Mouse (Mus musculus) adrenal gland, postnatal 36 days (tissue): Measurements from ENCODE around the gene Angptl3. TPM values are rescaled to one million over a fixed set of nuclear protein-coding genes. Genes with fewer than 3 reads are reported as not detected.

Source experiments
- DNase-seq, 2 experiments: peaks; one replicate each; pipeline ENCODE4 v3.0.0; 2021; ENCODE audit warnings: mixed read lengths in 1 of 2
- long read RNA-seq, 2 experiments: library from polyadenylated mRNA; stranded (forward); transcript quantifications; one replicate each; pipeline ENCODE4 v2.0.0; 2021; ENCODE audit warnings: borderline sequencing depth in 2 of 2
- total RNA-seq, 2 experiments: library from RNA; stranded (reverse); gene quantifications; 2 replicates each; pipeline ENCODE4 v1.2.3; 2021

The Angptl3 gene
- under 1 TPM in 1 of 2 experiments, not detected in 1; 0.43 TPM for total RNA-seq
- long read RNA-seq, experiment 1 = 0 reads
- long read RNA-seq, experiment 2, partial matches to known transcripts = 1 of 1 reads
- long read RNA-seq, experiment 2, other reads (novel, unspliced or antisense) = 0 of 1 reads

DNA sequence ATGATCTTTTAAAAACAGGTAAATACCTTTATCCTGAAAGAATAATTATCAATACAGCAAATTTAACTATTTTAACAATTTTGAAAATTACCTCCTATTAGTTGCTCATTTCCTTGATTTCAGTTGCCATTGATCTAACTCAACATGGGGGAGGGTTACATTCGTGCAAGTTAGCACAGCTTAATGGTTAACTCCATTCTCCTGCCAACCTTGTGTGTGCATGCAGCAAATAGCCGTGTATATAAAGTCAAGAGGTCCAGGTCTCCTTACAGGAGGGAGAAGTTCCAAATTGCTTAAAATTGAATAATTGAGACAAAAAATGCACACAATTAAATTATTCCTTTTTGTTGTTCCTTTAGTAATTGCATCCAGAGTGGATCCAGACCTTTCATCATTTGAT, at the start of gene Angptl3:
Gene Angptl3 (plus strand): TSS at position 269 of the 400 bp plus-strand sequence.
- no peak for DNase-seq

DNA sequence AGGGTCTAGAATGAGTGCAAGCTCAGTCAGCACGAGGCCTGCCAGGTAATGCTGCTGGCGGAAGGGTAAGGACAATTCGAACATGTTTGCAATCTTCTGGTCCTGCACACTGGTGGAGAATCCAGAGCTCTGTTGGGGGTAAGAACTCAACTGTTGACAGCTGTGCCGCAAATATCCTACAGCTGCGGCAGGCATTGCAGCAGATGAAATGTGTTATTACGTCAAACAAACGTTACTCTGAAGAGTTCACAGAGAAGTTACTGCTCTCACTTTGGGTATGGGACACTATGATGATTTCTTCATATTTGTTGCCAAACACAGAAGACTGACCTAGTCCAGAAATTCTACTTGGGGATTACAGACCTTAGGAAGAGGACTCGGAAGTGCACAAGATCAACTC, 46.1 kb upstream of the Angptl3 start:
- no peak for DNase-seq

DNA sequence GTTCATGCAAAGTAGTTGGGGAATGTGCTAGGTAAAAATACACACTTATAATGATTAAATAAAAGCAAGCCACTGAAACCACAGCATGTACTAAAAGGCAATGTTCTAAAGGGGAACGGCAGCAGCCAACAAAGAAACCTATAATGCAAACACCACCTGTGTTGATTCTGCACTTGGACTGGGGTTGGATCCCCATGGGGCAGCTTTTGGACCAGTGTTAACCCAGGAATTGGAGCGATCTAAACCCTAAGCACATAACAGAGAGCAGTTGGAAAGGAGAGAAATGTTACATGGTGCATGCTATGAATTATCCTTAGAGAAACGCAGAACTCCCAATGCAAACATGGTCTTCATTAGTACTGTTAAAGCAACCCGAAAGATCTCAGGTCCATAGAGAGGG, 37.3 kb upstream of the Angptl3 start:
- DNase-seq = no peak

DNA sequence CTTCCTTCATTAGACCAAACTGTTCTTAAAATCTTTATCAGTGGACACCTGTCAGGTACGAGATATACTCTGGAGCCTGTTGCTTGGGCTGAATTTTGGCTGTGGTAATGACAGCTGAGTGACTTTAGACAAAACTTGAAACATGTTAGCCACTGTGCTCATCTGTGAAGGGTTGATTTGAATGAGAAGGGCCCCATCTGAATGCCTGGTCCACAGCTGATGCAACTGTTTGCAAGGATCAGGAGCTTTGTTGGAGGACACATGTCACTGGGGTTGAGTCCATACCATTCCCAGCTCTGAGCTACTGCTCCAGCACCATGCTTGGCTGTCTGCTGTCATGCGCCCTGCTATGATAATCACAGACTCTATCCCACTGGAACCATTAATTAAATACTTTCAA, 25.2 kb upstream of the Angptl3 start:
- DNase-seq = no peak

DNA sequence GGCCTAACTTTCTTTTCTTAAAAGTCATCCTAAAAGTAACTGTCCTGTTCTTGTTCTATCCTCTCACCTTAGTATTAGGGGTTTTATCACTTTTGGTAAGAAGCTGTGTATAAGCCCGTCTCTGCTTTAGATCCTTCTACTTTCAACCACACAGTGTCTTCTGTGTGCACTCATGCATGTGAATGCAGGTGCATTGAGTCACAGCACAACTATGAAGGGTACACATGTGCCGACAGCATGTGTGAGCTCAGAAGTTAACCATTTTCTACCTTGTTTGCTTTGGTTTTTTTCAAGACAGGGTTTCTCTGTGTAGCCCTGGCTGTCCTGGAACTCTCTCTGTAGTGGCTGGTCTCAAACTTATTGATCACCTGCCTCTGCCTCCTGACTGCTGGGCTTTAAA, 24.4 kb upstream of the Angptl3 start:
- DNase-seq = no peak

DNA sequence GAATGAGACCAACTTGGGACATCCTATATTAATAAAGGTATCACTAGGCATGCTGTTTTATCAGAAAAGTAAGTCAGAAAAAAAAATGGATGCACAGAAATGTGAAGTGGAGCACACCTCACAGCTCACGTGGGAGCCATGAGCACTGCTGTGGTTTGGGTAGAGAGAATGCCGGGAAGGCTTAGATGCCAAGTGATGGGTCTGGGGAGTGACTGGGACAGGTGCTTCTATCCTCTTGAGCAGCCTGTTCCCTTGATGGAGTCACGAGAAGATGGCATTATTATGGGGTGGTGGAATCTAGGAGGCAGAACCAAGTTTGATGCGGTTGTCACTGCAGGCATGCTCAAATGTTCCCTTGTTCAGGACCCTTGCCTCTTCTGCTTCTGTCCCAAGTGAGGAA, 19.7 kb upstream of the Angptl3 start:
- no peak for DNase-seq

DNA sequence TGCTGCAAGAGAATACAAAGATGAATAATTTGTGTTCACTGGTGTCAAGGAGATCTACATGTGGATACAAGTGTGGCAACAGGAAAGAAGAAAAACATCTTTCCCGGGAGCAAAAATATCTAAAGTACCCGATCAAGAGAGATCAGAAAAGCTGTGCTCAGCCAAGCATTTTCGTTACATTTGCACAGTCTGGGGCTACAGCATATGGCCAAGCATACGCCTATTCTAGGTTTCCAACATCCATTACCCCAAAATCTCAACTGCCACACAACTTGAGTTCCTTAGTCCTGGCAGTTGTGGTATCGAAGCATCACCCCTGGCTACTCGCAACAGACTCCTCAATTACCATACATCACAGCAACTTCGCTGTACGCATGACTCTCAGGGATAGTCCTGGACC, 8.5 kb upstream of the Angptl3 start:
- no peak for DNase-seq

DNA sequence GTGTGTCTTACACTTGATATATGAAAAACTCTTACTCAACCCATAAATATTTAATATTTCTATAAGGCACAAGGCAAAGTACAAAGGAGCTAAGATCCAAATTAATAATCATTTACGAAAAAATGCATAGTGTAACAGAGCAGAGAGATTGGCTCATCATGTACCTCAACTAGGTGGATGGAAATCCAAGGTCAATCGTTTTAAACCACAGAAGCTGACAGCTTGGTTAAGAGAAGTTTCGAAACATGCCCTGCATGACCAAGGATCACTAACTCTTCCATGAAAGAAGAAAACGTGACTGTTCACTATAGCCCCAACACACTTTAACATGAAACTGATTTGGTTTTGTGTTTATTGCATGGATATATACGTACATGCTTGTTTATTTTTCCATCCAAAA, 2.4 kb upstream of the Angptl3 start:
- DNase-seq = no peak

DNA sequence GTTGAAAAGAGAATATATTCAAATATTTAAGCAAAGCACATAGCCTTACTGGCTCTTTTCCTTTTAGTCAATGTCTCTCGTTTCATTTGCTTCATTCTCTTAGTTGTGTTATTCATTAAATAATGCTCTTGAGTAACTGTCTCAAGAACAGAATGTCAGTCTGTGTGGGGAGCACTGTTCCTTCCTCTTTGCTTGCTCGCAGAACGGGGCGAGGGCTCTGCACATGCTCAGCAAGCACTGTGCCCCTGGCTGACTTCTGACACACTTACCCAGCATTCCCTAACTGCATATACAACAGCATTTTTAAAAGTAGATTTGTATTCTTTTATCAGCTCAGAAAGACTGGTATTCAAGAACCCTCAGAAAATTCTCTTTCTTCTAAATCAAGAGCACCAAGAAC, 2.2 kb downstream of the Angptl3 start:
- peak in 1 of 2 experiments; percentile 22 for DNase-seq

DNA sequence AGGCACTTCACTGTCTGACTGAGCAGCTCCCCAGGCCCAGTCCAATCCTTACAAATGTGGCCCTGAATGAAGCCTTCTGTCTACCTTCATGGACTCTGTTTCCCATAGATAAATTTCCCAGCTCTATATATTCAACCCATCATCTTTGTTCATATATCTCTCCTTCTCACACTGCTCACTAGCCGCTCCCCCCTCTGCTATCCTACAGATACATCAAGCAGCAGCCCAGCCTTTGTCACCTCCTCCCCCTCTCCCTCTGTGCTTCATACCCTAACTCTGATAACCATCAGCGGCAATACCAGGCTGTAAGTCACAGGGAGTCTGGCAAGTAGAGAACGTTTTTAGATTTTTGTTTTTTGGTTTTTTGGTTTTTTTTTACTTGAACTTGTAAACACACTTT, 14.1 kb downstream of the Angptl3 start:
- DNase-seq = no peak

DNA sequence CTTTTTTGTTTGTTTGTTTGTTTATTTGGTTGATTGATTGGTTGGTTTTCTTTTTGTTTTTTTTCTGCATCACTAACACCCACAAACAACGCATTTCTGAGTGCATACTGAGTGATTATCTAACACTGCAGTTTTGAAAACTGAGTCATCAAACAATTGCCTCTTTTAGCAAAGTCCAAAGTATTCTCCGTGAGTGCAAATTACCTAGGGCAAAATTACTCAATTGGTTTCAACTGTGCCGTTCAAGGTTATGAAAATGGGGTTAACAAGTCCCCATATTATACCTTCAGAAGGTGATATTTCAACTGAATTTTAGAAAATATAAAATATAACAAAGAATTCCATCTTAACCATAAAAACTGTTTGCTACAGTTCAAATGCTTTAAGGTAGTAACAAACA, 15.7 kb downstream of the Angptl3 start:
- no peak for DNase-seq

DNA sequence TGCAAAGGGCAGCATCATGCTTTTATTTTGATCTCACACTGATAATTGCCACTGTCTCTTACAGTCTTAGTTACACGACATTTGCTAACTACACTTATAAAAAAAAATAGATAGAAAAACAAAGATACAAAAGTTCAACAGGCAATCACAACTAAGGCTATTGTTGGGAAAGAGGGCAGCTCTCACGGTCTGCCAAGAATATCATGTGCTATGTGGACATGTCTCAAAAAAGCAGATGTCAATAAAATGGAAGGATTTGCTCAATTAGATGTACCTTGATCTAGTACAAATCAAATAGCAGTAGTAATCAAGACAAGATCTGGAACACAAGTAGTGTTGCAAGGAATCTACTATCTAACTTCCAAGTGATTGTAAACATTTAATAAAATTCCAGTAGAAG, 17.8 kb downstream of the Angptl3 start:
- DNase-seq = no peak

DNA sequence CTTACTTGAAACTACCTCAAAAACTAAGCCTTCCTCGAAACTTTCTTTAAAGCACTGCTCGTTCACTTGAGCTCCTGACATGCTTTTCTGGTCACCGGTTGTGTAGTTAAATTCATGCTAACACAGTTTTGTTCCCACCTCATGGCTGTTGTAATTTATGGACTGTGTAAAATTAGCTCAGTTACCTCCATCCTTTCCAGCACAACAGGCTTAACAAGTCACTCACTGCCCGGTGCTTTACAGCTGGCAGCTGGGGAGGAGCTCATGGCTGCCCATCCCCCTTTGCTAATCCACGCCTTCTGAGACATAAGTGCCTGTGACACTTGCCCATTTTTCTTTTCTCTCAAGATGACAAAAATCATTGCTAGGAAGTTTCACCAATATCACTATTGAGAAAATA, 33.8 kb downstream of the Angptl3 start:
- DNase-seq = no peak

DNA sequence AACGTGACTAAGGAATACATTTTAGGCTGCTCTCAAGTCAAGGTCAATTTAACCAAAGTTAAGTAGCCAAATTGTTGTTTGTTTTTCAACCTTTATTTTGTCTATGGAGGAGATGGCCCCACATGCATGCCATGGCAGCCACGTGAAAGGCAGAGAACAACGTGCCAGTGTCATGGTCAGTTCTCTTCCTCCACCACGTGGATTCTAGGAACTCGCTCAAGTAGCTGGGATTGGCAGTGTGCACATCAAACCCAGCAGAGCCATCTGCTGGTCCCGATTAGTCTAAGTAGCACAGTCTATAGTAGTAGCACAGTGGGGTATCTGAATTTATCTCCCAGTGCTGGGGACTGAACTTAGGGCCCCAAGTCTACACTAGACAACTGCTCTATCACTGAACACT, 38.1 kb downstream of the Angptl3 start:
- DNase-seq = no peak

DNA sequence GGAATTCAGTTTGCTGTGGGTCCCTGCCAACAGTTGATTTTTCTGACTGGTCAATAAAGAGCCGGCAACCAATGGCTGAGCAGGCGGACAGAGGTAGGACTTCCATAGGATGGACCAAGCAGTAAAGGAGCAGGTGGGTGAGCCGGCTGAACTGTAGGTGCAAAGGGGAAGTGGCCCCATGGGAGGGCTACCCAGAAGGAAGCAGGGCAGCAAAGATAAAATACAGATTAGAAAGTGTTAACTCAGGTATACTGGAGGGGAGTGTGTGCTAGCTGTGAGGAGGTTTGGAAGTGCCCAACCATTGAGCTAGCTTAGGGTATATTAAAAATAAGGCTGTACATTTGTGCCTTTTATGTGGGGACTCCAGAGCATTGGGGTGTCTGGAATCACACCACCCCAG, 47.3 kb downstream of the Angptl3 start:
- DNase-seq = no peak

DNA sequence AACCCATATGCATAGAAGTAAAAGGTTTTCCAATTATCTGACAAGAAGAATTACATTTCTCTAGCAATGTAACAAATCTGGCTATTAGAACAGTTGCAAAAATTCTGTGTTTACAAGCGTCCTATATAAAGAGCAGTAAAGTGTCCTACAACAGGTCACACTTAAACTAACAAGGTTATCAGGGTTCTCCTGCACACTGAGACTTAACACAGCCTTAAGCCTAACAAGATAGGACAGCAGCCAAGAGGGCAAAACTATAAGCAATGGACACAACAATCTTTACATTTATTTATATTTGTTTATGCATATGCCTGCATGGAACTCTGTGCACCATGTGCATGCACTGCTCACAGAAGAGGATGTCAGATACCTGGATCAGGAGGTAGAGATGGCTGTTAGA, 50.4 kb downstream of the Angptl3 start:
- no peak for DNase-seq

DNA sequence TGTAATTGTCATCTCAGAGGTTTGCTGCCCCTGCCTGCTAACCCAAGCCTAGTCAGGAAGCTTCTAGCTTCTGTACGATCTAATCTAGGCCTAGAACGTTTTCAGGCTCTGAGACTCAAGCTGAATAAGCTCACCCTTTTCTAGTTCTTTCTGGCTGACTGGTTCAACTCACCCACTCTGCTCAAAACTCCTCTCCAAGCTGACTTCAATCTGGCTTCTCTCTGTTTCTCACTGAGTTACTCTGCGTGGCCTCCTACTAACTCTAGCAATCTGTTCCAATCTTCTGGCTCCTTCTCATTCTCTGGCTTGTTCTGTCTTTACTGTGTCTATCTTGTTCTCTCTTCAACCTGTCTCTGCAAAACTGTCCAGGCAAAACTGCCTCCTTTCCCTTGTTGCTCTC, 53.1 kb downstream of the Angptl3 start:
- no peak for DNase-seq

DNA sequence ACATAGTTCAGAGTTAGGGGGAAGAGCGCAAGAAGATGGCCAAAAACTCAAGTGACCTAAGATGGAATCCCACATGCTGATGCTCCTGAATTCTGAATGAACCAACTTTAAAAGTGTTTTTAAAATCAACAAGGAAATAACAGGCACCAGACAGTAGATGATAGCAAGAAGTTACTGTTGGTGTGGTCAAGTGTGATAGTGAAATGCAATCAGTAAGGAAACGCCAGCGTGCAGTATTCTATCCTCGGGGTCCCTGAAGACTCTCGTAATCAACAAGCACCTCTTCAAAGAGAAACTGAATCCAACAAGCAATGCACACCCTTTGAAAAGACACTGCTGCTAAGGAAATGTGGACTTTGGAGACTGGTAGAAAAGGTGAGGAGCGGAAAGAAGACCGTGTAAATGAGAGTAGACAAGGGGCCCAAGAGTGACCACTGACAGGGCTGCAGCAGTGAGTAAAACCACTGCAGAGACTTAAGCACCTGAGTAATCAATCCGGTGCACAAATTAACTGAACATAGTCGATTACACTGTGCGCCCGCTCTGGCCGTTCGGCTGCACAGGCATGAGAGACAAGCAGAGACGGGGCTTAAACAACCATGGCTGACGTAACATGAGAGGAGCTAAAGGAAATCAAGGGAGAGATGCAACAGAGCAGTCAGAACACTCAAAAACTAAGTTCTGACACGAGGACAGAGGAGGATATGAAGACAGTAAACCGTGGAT, 57.2 kb downstream of the Angptl3 start:
- no peak for DNase-seq

DNA sequence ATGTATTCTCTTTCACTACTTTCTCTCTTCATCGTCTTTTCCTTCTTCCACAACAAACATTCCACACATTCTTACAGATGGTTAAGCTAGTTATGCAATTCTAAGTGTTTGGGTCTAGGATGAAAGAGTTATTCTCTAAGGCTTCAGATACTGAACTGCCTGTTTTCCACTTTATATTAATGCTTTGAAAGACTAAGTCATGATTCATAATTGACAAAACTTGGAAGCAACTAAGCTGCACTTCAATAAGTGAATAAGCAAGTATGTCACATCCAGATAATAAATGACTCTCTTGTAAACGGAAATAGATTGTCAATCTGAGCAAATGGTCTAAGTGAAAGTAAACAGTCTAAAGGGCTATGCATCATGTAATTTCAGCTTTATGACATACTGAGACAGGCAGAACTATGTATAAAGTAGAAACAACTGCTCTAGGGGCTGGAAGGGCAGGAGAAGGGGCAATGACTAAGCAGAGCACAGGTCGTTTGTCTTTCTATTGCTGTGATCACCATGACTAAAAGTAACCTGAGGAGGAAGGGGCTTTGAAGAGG, 60.5 kb downstream of the Angptl3 start:
- DNase-seq = no peak

DNA sequence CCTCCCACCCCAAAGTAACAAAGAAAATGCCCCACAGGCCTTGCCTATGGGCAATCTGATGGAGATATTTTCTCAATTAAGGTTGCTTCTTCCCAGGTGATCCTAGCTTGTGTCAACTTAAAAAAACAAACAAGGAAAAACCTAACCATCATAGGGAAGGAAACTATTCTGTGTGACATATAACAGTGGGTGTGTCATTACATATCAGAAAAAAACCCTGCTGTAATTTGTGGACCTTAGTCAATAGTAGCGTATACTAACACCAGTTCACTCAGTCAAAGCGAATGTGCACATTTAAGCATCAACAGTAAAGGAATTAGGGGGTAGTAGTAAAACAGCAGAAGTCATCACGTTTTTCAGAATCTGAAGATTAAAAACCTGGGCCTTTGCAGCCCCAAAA, 61.0 kb downstream of the Angptl3 start:
- no peak for DNase-seq
